Mouse (Mus musculus) frontal cortex, adult (tissue): Measurements from ENCODE around the gene Cox10.

Experiments
- ATAC-seq: cut with Nextera tagmentation; 2 replicates; pipeline ENCODE4 v1.9.2; 2017; ENCODE audit warnings: mild to moderate bottlenecking, moderate library complexity, mixed read lengths; ENCODE audit not compliant: low TSS enrichment

Gene Cox10

GRCm38 (mm10) chr11:64045041-64045440 lies 34.2 kb downstream of the Cox10 start:
- ATAC-seq = no peak

- no peak for ATAC-seq
These were observed 35.2 kb downstream of the Cox10 start for GRCm38 (mm10) chr11:64044024-64044423.

GRCm38 (mm10) chr11:64041281-64041680 lies 38.0 kb downstream of the Cox10 start:
- ATAC-seq = no peak

- ATAC-seq = no peak
These were observed 39.7 kb downstream of the Cox10 start for GRCm38 (mm10) chr11:64039600-64039999.

- ATAC-seq = no peak
These were observed 41.7 kb downstream of the Cox10 start for GRCm38 (mm10) chr11:64037471-64038125.

GRCm38 (mm10) chr11:64036306-64036705 lies 43.0 kb downstream of the Cox10 start:
- no peak for ATAC-seq

GRCm38 (mm10) chr11:64035709-64036108 lies 43.6 kb downstream of the Cox10 start:
- ATAC-seq = no peak

GRCm38 (mm10) chr11:64034686-64035085 lies 44.6 kb downstream of the Cox10 start:
- ATAC-seq = no peak

- ATAC-seq = peak; percentile 88
These were observed 51.8 kb downstream of the Cox10 start for GRCm38 (mm10) chr11:64027423-64027822.

- ATAC-seq = no peak
These were observed 53.4 kb downstream of the Cox10 start for GRCm38 (mm10) chr11:64025843-64026242.

- no peak for ATAC-seq
These were observed 54.7 kb downstream of the Cox10 start for GRCm38 (mm10) chr11:64024575-64024974.

GRCm38 (mm10) chr11:64023380-64023981 lies 55.8 kb downstream of the Cox10 start:
- no peak for ATAC-seq

GRCm38 (mm10) chr11:64022403-64023047 lies 56.7 kb downstream of the Cox10 start:
- ATAC-seq = no peak

- no peak for ATAC-seq
These were observed 60.0 kb downstream of the Cox10 start for GRCm38 (mm10) chr11:64019235-64019634.

- no peak for ATAC-seq
These were observed 61.1 kb downstream of the Cox10 start for GRCm38 (mm10) chr11:64018165-64018564.

- ATAC-seq = no peak
These were observed 64.0 kb downstream of the Cox10 start for GRCm38 (mm10) chr11:64015309-64015708.

- no peak for ATAC-seq
These were observed 68.4 kb downstream of the Cox10 start for GRCm38 (mm10) chr11:64010724-64011496.

GRCm38 (mm10) chr11:64004152-64004551 lies 75.1 kb downstream of the Cox10 start:
- peak; percentile 96 for ATAC-seq

- no peak for ATAC-seq
These were observed 75.8 kb downstream of the Cox10 start for GRCm38 (mm10) chr11:64003484-64003883.

- ATAC-seq = no peak
These were observed 76.6 kb downstream of the Cox10 start for GRCm38 (mm10) chr11:64002629-64003028.

- no peak for ATAC-seq
These were observed 78.2 kb downstream of the Cox10 start for GRCm38 (mm10) chr11:64001111-64001510.

GRCm38 (mm10) chr11:64000200-64000794 lies 79.0 kb downstream of the Cox10 start:
- ATAC-seq = no peak
